Mouse (Mus musculus) layer of hippocampus, adult 11-12 months (tissue): ENCODE results near the gene Schip1.
A peak's percentile ranks its signal among the peaks of the same experiment; 100 is the strongest.

Experiments
- DNase-seq: peaks from one replicate; pipeline ENCODE4 v3.0.0; 2022; ENCODE audit warnings: low spot score

Schip1 gene

GRCm38 (mm10) chr3:68512327-68512726, 447.7 kb downstream of the Schip1 start:
- no peak for DNase-seq

GRCm38 (mm10) chr3:68513340-68514119, 448.9 kb downstream of the Schip1 start:
- no peak for DNase-seq

- no peak for DNase-seq
Observed at GRCm38 (mm10) chr3:68514120-68514497, 449.5 kb downstream of the Schip1 start.

- no peak for DNase-seq
Observed at GRCm38 (mm10) chr3:68514717-68515116, 450.1 kb downstream of the Schip1 start.

- no peak for DNase-seq
Observed at GRCm38 (mm10) chr3:68516393-68517081, 451.9 kb downstream of the Schip1 start.

GRCm38 (mm10) chr3:68517236-68517635, 452.6 kb downstream of the Schip1 start:
- no peak for DNase-seq

GRCm38 (mm10) chr3:68518041-68518440, 453.4 kb downstream of the Schip1 start:
- no peak for DNase-seq

GRCm38 (mm10) chr3:68518586-68518985, 454.0 kb downstream of the Schip1 start:
- no peak for DNase-seq

- no peak for DNase-seq
Observed at GRCm38 (mm10) chr3:68525361-68525878, 460.8 kb downstream of the Schip1 start.

GRCm38 (mm10) chr3:68526416-68526815, 461.8 kb downstream of the Schip1 start:
- DNase-seq: no peak

- no peak for DNase-seq
Observed at GRCm38 (mm10) chr3:68527182-68527581, 462.6 kb downstream of the Schip1 start.

GRCm38 (mm10) chr3:68531908-68532307, 467.3 kb downstream of the Schip1 start:
- no peak for DNase-seq

- no peak for DNase-seq
Observed at GRCm38 (mm10) chr3:68534571-68535051, 470.0 kb downstream of the Schip1 start.

- DNase-seq: no peak
Observed at GRCm38 (mm10) chr3:68535160-68535728, 470.6 kb downstream of the Schip1 start.

GRCm38 (mm10) chr3:68536071-68536470, 471.5 kb downstream of the Schip1 start:
- DNase-seq: no peak

- DNase-seq: no peak
Observed at GRCm38 (mm10) chr3:68541688-68542087, 477.1 kb downstream of the Schip1 start.

GRCm38 (mm10) chr3:68542944-68543501, 478.4 kb downstream of the Schip1 start:
- DNase-seq: peak; percentile 74

GRCm38 (mm10) chr3:68544811-68545210, 480.2 kb downstream of the Schip1 start:
- no peak for DNase-seq

GRCm38 (mm10) chr3:68545898-68546297, 481.3 kb downstream of the Schip1 start:
- DNase-seq: no peak

GRCm38 (mm10) chr3:68555087-68555662, 490.6 kb downstream of the Schip1 start:
- DNase-seq: no peak

GRCm38 (mm10) chr3:68556891-68557290, 492.3 kb downstream of the Schip1 start:
- no peak for DNase-seq

- DNase-seq: no peak
Observed at GRCm38 (mm10) chr3:68558744-68559143, 494.1 kb downstream of the Schip1 start.
